Mouse (Mus musculus): Measurements from ENCODE around the gene Hoxb5. TPM values are rescaled to one million over a fixed set of nuclear protein-coding genes. Genes with fewer than 3 reads are reported as not detected.

The Hoxb5 gene
- 10.2 and 12.9 TPM in 2 replicates for polyA plus RNA-seq (2015; fragmentation: Nextera tagmentation; extraction: Ambion mirVana)

DNA sequence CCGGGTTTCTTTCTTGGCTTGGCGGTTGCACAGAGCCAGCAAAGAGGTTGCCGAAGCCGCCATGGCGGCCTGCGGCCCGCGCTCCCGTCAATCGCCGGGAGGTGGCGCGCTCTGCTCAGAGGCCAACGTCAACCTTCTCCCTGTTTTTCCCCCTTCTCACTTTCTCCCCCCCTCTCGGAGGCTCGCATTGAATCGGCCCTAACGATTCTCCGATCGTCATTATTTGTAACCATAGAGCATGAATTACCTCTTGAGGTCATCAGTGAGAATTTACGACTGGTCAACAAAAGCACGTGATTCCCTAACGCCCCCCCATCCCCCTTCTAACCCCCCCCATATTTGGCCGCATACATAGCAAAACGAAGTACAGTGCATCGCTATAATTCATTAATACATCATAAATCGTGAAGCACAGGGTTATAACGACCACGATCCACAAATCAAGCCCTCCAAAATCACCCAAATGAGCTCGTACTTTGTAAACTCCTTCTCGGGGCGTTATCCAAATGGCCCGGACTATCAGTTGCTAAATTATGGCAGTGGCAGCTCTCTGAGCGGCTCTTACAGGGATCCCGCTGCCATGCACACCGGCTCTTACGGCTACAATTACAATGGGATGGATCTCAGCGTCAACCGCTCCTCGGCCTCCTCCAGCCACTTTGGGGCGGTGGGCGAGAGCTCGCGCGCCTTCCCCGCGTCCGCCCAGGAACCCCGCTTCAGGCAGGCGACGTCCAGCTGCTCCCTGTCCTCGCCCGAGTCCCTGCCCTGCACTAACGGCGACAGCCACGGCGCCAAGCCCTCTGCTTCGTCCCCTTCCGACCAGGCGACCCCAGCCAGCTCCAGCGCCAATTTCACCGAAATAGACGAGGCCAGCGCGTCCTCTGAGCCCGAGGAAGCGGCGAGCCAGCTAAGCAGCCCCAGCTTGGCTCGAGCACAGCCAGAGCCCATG is at the start of gene Hoxb5:
Hoxb5 (plus strand) TSS at position 186 of the 949 bp plus-strand sequence.
- H3K27me3 ChIP-seq (ENCODE audit: insufficient read depth, low read length): no peaks in the 10 kb centered on the region
- H3K36me3 ChIP-seq (ENCODE audit: insufficient read depth, low read length): 0 out of 2 replicates have a peak, but pooled peaks cover 5% of the 10 kb centered on the region

DNA sequence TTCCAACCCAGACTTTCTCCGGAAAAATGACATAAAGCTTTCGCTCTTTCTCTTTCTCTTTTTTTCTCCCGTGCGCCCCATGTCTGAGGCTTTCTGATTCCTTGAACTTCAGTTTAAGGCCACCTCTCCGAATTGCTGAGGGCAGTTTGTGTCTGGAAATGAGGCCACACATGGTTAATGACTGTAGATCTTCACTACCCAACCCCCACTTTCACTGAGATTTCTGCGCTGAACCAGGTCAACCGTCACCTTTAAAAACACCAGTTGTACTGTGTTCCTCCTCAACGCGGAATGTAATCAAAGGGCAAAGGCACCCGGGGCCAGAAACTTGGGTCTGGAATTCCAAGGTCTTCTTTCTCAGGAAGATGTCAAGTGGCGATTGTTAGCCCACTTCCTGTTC is 48.9 kb upstream of the Hoxb5 start:
- Histone ChIP-seq H3K9ac (ENCODE audit: low read depth, low read length) (peak overlapping the region; percentile 91; the same call in 1 of the 2 replicates), H3K27me3 (ENCODE audit: insufficient read depth, low read length) (no peaks in the 10 kb centered on the region), H3K4me3 (replicated peaks; ENCODE audit: low read depth, low read length) (peak overlapping the region; percentile 77), H3K36me3 (ENCODE audit: insufficient read depth, low read length) (no peaks in the 10 kb centered on the region), H3K4me1 (replicated peaks; ENCODE audit: insufficient read depth, low read length) (peaks cover 40% of the 10 kb centered on the region), H3K4me2 (ENCODE audit: low read length) (peak overlapping the region; percentile 65), H3K27ac (peak overlapping the region; percentile 92), H3K9me3 (replicated peaks; ENCODE audit: low read length) (no peaks in the 10 kb centered on the region)
- no peak for TF ChIP-seq CTCF (IDR thresholded peaks at IDR 0.05; ENCODE audit: low read depth)
- peak; percentile 64 for DNase-seq (ENCODE audit: low spot score)
- no peak for ATAC-seq (replicated peaks; ENCODE audit: low FRiP score, low read depth)
- WGBS: 5% methylated on average over 11 of the region's 11 CpGs

More for the DNA sequence above, at the start of gene Hoxb5:
- Histone ChIP-seq H3K27ac (peak within 1 kb of the TSS; percentile 99), H3K9ac (ENCODE audit: low read depth, low read length) (peak within 1 kb of the TSS; percentile 98), H3K4me1 (replicated peaks; ENCODE audit: insufficient read depth, low read length) (peaks cover 24% of the 10 kb centered on the region), H3K4me2 (ENCODE audit: low read length) (peak within 1 kb of the TSS; percentile 96), H3K9me3 (replicated peaks; ENCODE audit: low read length) (no peaks in the 10 kb centered on the region), H3K4me3 (replicated peaks; ENCODE audit: low read depth, low read length) (peak within 1 kb of the TSS; percentile 83)
- no peak; the same call in 1 of the 2 replicates for ATAC-seq (replicated peaks; ENCODE audit: low FRiP score, low read depth)
- DNase-seq (ENCODE audit: low spot score): peak; percentile 97
- WGBS: 2% methylated on average over 69 of the region's 69 CpGs
- TF ChIP-seq CTCF (IDR thresholded peaks at IDR 0.05; ENCODE audit: low read depth): peak; percentile 96

DNA sequence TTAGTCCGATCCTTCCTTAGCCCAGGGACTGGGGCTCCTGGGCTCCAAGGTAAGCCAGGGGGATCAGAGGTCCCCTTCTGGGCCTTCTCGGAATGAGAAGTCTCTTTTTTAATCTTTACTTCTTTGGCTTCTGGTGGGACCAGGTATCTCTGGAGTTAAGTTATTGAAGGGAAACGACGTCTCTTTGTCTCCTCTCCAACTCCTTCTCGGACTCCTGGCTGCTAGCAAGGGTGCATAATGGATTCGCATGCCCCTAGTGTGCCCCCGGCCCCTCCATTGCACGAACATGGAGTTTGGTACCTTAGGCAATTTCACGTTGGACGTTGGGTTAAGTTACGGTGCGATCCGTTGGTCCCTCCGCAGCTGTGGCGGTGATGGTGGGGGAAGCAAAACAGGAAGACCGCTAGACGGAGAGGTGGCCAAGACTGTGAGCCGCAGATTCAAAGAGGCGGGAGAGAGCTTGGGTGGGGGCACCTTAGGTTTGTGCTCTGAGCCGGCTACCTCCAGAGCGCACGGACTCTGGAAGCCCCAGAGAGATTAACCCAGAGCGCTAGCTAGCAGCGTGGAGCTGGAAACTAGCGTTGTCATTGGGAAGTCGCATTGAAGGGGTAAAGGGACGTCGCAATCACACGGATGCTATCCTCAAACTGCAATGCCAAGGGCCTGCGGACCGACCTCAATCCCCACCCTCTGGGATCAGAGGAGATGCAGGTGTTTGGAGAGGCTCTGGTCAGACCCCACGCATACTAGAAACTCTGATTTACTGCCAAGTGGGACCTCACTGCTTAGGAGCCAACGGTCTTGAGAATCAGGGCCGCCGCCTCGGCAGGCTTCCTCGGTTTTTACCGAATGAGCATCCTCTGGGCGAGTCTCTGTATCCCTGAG is 47.8 kb upstream of the Hoxb5 start:
- no peak for TF ChIP-seq CTCF (IDR thresholded peaks at IDR 0.05; ENCODE audit: low read depth)
- peak; percentile 52 for DNase-seq (ENCODE audit: low spot score)
- no peak for ATAC-seq (replicated peaks; ENCODE audit: low FRiP score, low read depth)
- peak overlapping the region; percentile 91 for H3K9ac ChIP-seq (ENCODE audit: low read depth, low read length)
- WGBS: 12% methylated on average over 39 of the region's 39 CpGs
- H3K27me3 ChIP-seq (ENCODE audit: insufficient read depth, low read length): no peaks in the 10 kb centered on the region
- H3K36me3 ChIP-seq (ENCODE audit: insufficient read depth, low read length): no peaks in the 10 kb centered on the region
- peak overlapping the region; percentile 92 for H3K27ac ChIP-seq
- H3K4me3 ChIP-seq (replicated peaks; ENCODE audit: low read depth, low read length): peak overlapping the region; percentile 77
- peaks cover 38% of the 10 kb centered on the region for H3K4me1 ChIP-seq (replicated peaks; ENCODE audit: insufficient read depth, low read length)
- peak overlapping the region; percentile 65 for H3K4me2 ChIP-seq (ENCODE audit: low read length)
- H3K9me3 ChIP-seq (replicated peaks; ENCODE audit: low read length): no peaks in the 10 kb centered on the region

DNA sequence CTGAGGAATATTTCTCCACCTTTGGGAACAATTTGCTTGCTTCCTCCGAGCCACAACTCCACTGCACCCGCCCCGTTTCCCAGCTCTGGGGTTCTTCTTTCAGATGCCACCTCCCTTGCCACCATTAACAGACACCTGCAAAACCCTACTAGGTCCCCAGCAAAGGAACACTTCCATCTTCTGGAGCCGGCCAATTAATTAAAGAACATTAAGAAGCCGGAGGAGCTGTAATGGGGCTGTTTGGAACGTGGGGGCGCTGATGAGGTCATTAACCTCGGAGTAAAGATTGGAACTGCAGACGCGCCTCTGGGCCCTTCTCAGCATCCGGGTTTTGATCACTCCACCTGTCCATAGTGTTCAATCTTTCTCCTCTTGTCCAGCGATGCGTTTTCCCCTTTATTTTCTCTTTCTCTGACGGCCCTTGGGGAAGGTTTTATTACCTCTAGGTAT is 47.1 kb upstream of the Hoxb5 start:
- 25% methylated on average over 14 of the region's 14 CpGs for WGBS
- Histone ChIP-seq H3K27me3 (ENCODE audit: insufficient read depth, low read length) (no peaks in the 10 kb centered on the region), H3K4me3 (replicated peaks; ENCODE audit: low read depth, low read length) (peak overlapping the region; percentile 77; the same call in 1 of the 2 replicates), H3K36me3 (ENCODE audit: insufficient read depth, low read length) (no peaks in the 10 kb centered on the region), H3K4me2 (ENCODE audit: low read length) (peak overlapping the region; percentile 65), H3K27ac (peak overlapping the region; percentile 92; the same call in 1 of the 2 replicates), H3K4me1 (replicated peaks; ENCODE audit: insufficient read depth, low read length) (peaks cover 38% of the 10 kb centered on the region), H3K9ac (ENCODE audit: low read depth, low read length) (peak overlapping the region; percentile 91), H3K9me3 (replicated peaks; ENCODE audit: low read length) (no peaks in the 10 kb centered on the region)
- ATAC-seq (replicated peaks; ENCODE audit: low FRiP score, low read depth) (no peak), DNase-seq (ENCODE audit: low spot score) (peak; percentile 59)
- peak; percentile 31; the same call in 1 of the 2 replicates for TF ChIP-seq CTCF (IDR thresholded peaks at IDR 0.05; ENCODE audit: low read depth)

DNA sequence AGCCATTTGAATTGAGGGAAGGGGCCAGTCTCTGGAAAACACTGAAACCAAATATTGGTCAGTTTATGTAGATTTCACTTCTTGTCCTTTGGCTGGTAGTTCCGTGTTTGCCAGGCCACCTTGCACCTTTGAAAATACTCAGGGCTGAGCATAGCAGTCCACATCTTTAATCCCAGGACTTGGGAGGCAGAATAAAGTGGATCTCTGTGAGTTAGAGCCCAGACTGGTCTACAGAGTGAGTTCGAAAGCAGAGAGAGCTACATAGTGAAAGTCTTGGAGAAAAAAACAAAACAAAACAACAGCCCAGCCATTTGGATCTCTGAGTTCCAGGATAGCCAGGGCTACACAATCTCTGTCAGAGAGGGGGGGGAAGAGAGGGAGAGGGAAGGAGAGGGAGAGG is 46.0 kb upstream of the Hoxb5 start:
- WGBS: 33% methylated on average over 2 of the region's 2 CpGs
- ATAC-seq (replicated peaks; ENCODE audit: low FRiP score, low read depth) (no peak), DNase-seq (ENCODE audit: low spot score) (no peak)
- Histone ChIP-seq H3K4me2 (ENCODE audit: low read length) (peak overlapping the region; percentile 29; the same call in 1 of the 2 replicates), H3K4me3 (replicated peaks; ENCODE audit: low read depth, low read length) (no peak overlapping the region), H3K36me3 (ENCODE audit: insufficient read depth, low read length) (no peaks in the 10 kb centered on the region), H3K27me3 (ENCODE audit: insufficient read depth, low read length) (no peaks in the 10 kb centered on the region), H3K27ac (peak overlapping the region; percentile 39), H3K4me1 (replicated peaks; ENCODE audit: insufficient read depth, low read length) (peaks cover 38% of the 10 kb centered on the region), H3K9me3 (replicated peaks; ENCODE audit: low read length) (no peaks in the 10 kb centered on the region), H3K9ac (ENCODE audit: low read depth, low read length) (peak overlapping the region; percentile 6; the same call in 1 of the 2 replicates)
- TF ChIP-seq CTCF (IDR thresholded peaks at IDR 0.05; ENCODE audit: low read depth): no peak
